Mouse (Mus musculus) ovary, adult 18-20 months (tissue): ENCODE data around the gene Rab42.

Experiments used
- DNase-seq: peaks from one replicate; pipeline ENCODE4 v3.0.0; 2022; ENCODE audit warnings: low spot score, mixed read lengths

Gene Rab42

DNA sequence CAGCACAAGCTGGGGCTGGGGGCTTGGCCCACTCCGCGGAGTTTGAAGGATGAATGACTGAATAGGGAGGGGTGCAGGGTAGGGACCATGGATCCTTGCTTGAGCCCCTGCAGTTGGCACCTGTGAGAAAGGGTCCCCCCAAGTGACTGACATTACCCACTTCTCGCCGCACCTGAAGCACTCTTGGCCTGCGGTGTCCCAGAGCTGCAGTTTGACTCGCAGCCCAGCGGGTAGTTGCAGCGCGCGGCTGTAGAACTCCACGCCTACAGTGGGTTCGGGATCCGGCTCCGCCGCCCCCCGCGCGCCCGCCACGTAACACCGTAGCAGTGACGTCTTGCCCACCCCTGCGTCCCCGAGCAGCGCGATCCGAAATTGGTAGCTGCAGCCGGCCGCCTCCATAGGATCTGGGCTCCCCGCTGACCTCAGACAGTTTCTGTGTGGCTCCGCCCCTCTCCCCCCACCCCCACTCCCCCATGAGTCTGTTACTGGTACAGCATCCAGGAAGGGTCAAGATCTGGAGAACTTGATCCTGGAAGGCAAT lies at the start of gene Rab42:
Gene Rab42 (minus strand): TSS at position 447 of the 541 bp plus-strand sequence.
- DNase-seq: no peak

DNA sequence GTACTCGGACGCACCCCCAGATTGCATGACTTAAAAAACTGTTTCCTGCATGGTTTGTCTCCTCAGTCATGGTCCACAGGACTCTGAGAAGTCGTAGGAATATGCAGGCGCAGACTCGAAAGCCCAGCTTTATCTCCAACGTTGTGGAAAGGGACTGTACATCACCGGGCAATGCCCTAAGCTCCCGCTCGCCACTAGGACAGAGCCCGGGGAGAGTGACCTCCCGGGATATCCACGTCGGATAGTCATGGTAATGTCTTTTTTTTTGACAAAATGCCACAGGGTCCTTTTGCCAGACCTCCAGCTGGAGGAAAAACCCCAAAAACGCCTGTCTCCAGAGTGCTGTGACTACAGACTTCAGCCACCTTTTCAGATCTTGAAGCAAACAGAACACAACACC lies 49.6 kb upstream of the Rab42 start:
- no peak for DNase-seq

DNA sequence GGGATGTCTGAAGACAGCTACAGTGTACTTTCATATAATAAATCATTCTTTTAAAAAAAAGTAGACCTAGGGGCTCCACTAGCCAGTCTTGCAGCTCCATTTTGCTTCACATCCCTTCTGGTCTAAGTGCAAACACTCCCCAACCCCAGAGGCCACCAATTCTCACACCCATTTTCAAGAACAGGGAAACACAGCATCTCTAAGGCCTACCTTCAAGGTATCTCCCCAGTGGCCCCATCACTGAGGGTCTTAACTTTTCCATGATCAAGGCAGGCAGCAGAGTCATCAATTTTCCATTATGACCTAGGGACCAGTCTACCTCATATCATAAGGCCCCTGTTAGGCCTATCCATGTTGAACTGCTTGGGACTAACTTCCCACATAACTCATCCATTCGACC lies 48.2 kb upstream of the Rab42 start:
- DNase-seq: no peak

DNA sequence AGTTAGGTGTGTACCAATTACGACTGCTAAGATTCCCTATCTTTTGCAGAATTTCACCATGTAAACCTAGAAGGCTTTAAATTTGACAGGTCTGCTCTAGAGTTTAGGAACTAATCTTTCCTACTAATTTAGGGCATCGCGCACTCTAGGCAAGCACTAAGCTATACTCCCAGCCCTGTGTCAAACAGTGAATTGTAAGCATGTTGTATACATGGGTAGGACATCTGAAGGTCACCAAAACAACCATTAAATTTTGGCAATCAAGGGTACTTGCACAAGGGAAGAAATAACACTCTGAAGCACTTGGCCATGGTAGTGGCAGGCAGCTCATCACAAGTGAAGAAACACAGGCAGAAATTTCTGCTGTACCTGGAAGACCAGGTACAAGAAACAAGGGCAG lies 47.7 kb upstream of the Rab42 start:
- no peak for DNase-seq

DNA sequence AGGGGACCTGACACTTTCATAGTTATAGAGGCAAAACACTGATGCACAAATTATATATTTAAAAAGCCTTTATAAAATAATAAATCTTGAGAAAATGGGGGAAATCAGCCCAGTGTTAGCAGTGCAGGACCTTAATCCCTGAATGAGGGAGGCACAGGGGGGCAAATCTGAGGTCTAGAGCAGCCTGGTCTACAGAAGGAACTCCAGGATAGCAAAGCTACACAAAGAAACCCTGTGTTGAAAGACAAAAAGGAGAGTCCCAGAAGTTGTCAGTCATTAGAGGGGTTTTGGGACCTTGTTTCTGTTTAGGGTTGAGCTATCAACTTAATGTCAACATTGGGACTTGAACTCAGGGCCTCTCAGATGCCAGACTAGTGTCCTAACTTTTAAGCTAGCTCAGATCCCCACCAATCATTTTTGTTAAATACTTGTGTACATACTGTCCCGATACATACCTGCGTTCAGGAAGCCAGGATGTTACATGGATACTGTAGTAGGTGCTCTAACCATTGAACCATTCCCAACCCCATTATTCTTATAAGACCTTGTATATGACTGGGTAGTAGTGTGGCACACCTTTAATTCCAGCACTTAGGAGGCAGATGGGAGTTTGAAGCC lies 47.0 kb upstream of the Rab42 start:
- DNase-seq: no peak

DNA sequence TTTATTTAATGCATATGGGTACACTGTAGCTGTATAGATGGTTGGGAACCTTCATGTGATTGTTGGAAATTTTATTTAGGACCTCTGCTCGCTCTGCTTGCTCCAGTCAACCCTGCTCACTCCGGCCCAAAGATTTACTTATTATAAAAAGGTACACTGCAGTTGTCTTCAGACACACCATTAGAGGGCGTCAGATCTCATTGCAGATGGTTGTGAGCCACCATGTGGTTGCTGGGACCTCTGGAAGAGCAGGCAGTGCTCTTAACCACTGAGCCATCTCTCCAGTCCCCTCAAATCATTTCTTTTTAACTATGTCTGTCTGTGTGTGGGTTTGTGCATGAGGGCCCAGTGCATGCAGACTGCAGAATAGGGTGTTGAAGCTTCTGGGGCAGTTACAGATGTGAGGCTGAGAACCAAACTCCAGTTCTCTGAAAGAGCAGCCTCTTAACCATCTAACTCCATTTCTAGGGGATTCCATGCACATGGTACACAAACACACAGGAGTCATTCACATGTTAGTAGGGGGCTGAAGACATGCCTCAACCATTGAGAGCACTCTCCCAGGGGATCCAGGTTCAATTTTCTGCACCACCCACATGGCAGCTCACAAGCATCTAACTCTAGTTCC lies 46.4 kb upstream of the Rab42 start:
- no peak for DNase-seq

GRCm38 (mm10) chr4:132346661-132347060 lies 43.5 kb upstream of the Rab42 start:
- DNase-seq: no peak

GRCm38 (mm10) chr4:132346261-132346660 lies 43.1 kb upstream of the Rab42 start:
- no peak for DNase-seq

GRCm38 (mm10) chr4:132345843-132346212 lies 42.6 kb upstream of the Rab42 start:
- DNase-seq: no peak

- DNase-seq: peak; percentile 82
These were observed 42.1 kb upstream of the Rab42 start for GRCm38 (mm10) chr4:132345135-132345842.

DNA sequence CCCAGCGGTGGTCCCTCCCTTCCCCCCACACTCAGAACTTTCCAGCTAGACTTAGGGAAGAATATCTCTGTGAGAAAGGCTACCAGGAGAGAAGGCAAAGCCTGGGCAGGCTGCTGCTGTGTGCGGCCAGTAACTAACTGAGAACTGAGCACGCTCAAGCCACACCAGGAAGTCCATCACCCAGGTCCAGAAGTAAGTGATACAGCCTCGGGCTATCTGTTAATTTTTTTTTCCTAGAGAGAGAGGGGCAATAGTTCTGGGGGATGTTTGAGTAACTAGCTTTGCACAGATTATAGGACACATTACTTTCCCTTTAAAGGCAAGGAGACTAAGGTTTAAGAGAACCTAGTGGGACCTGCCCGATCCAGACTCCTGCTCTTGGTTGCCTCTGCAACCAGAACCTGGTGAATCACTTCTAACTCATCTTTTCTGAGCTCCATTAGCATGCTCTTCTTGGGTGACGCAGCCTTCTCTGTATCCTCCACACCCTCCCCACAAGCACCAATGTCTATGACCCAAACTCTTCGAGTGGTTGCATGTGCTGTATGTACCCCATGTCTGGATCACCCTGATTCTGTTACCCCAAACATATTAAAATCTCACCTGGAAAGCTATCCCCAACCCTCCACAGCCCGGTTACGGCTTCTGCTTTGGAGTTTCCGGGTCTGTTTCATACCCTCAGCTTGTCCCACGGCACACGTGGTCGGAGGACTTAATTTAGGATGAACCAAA lies 41.4 kb upstream of the Rab42 start:
- no peak for DNase-seq

DNA sequence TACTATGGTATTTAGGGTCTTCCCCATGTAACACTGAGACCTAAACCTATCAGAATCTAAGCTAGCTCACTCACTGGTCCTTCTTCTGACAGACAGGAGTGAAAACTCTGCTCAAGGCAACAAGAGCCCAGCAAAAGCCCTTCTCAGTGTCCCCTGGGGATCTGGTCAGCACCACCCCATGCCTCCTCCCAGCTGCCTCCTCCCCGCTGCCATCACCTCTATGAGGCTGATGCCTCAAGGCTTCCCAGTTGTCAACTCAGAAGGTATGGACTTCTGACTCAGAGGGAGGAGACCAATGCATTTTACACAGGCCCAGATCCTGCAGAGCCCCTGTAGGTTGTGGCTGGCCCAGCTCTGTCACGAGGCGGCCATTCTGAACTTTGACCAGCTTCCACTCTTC lies 38.3 kb upstream of the Rab42 start:
- DNase-seq: no peak

DNA sequence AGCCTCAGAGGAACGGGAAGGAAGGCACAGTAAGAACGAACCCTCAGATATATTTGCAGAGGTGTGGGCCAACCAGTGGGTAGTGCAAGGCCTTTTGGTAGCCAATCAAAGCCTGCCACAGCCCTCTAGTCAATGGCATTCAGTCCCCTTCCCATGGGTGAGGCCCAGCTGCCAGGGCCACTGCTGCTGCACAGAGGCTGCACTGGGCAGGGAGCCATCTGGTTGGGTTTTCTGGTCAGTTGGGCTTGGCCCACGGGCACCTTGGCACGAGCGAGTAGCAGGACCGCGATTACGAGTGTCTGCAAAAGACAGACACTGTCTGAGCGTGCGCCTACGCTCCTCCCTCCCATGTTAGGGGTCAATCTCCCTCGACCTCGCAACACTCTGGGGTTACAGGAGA lies 35.8 kb upstream of the Rab42 start:
- DNase-seq: no peak

- no peak for DNase-seq
These were observed 29.7 kb upstream of the Rab42 start for GRCm38 (mm10) chr4:132332880-132333279.

- DNase-seq: no peak
These were observed 28.8 kb upstream of the Rab42 start for GRCm38 (mm10) chr4:132331960-132332359.

DNA sequence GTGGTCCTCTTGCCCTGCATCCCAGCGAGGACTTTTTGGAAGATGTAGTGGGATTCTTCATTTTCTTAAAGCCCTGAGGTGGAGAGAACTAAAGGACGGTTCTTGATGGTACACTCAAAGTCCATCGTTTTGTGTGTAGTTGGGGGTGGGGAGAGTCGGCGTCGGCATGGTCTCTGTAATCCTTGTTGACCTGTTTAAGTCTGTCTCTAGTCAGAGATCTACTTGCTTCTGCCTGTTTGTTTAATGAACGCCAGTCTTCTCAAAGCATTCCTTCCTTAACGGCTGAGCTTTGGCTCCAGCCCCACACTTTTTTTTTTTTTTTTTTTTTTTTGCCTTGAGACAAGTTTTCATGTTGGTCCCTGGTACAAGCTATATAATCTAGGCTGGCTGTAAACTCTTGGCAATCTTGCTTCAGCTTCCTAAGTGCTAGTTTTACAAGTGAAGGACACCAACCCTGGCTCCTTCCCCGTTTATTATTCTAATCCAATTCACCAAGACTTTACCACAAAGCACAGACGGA lies 26.7 kb upstream of the Rab42 start:
- no peak for DNase-seq

DNA sequence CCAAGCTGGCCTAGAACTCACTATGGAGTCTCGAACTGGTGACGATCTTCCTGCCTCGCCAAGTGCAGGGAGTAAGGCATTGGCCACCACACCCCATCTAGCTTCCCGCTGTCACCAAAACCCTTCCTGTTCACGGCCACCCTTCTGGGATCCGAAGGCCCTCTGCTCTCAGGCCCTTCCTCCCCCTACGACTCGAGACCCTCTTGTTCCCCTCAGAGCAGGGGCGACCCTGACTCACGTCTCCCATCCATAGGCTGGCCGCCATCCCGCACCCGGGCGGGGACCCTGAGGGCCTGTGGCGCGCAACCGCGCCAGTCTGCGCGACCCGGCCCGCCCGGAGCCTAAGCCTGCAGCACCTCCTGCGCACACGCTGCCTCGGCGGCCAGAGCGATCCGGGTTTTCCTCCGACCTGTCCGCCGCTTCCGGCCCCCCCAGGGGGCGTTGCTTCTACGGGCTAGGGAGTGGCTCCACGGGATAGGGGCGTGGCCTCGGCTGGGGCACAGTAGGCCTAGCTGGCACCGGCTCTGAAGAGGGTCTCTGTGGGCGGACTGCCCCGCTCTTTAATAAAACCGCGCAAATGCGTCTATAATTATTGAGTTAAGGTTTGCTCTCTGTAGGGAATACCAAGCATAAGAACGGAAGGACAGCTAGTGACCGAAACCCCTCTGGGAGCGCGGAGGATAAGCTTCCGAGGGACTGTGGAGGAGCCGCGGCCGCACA lies 26.1 kb upstream of the Rab42 start, which contains the start of gene Trnau1ap:
Gene Trnau1ap (minus strand): TSS at position 424 of the 720 bp plus-strand sequence.
- peak; percentile 84 for DNase-seq

GRCm38 (mm10) chr4:132328391-132328982 lies 25.3 kb upstream of the Rab42 start:
- no peak for DNase-seq

GRCm38 (mm10) chr4:132326481-132326880 lies 23.3 kb upstream of the Rab42 start:
- DNase-seq: no peak

DNA sequence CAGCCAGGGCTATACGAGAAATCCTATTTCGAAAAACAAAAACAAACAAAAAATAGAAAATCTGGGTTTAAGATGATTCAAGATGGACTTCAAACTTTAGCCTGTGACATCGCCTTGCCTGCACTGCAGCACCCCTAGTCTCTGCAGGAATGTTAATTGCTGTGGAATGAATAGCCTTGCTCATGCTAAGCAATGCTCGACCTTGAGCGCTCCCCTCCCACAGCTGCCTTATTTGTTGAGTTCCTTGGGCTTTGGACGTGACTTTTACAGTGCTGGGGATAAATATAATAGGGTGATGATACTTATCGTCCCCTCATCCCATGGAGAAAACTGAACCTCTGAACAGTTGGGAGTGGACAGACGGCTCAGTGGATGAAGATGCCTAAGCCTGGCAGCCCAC lies 12.5 kb upstream of the Rab42 start:
- no peak for DNase-seq

GRCm38 (mm10) chr4:132312627-132313026 lies 9.4 kb upstream of the Rab42 start:
- DNase-seq: no peak
